Mouse (Mus musculus) left cerebral cortex, postnatal 25 days (tissue): ENCODE data around the gene Adgrg3. TPM values are rescaled to one million over a fixed set of nuclear protein-coding genes. Genes with fewer than 3 reads are reported as not detected.

Experiments
- DNase-seq, 2 experiments: peaks; one replicate each; pipeline ENCODE4 v3.0.0; 2022; ENCODE audit warnings: low spot score in 2 of 2, mixed read lengths in 1 of 2
- intact Hi-C: fragments of 180-260 bp; cut with DNase I; formaldehyde crosslinking; loops from one replicate; pipeline ENCODE4 v1.15.1; 2025
- total RNA-seq, 2 experiments: library from RNA; stranded (reverse); gene quantifications; 2 replicates each; pipeline ENCODE4 v1.2.3; 2021

Adgrg3 gene
- total RNA-seq, 2 experiments from 2014 or later: 0.14 to 0.18 TPM

- intact Hi-C loops: no loop called here
Measured at GRCm38 (mm10) chr8:95064531-95064930, 47.0 kb downstream of the Adgrg3 start.

GRCm38 (mm10) chr8:95067582-95067981 is 50.1 kb downstream of the Adgrg3 start:
- DNase-seq: no peak
- intact Hi-C loops: no loop called here

More at GRCm38 (mm10) chr8:95064531-95064930, 47.0 kb downstream of the Adgrg3 start:
- DNase-seq: no peak

GRCm38 (mm10) chr8:95075504-95075903 is 58.0 kb downstream of the Adgrg3 start:
- intact Hi-C loops: loop anchor here (5.0 kb wide), 1 partner anchor 128 kb away; no protein-coding TSS in a partner anchor
- no peak for DNase-seq

GRCm38 (mm10) chr8:95076151-95076550 is 58.7 kb downstream of the Adgrg3 start:
- intact Hi-C loops: loop anchor here (5.0 kb wide), 1 partner anchor 129 kb away; no protein-coding TSS in a partner anchor

DNA sequence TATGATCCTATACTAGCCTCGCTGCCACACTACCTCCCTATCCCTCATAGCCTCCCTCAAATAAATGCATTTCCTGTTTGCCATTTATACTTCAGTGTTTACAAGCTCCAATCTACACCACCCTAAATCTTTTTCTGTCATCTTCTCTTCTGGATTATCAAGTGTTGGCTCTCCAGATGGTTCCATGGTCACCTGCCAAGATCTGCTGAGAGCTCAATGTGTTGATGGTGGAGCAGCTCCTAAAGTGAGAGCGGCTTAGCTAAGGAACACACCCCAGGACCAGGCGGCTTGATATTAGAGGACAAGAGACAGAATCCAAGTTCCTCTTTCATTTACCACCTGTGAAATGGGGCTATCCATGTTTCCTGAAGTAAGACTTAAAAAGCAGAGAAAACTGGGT is 60.6 kb downstream of the Adgrg3 start:
- intact Hi-C loops: loop anchor here (5.0 kb wide), 1 partner anchor 131 kb away; no protein-coding TSS in a partner anchor
- no peak for DNase-seq

More at GRCm38 (mm10) chr8:95076151-95076550, 58.7 kb downstream of the Adgrg3 start:
- no peak for DNase-seq

DNA sequence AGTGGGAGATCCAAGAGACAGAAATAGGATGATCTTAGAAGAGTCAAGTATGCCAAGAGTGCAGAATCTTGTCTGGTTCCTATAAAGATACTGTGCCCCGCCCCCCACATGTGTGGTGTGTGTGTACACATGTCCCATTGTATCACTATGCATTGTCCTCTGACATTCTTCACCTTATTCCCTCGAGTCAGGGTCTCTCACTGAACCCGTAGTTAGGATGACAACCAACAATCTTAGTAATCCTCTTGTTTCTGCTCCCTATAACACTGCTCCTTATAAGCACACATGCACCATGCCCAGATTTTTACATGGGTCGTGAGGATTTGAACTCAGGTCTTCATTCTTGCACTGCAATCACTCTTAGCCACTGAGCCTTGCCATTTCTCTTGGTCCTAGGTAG is 61.8 kb downstream of the Adgrg3 start:
- intact Hi-C loops: loop anchor here (5.0 kb wide), 1 partner anchor 132 kb away; no protein-coding TSS in a partner anchor

GRCm38 (mm10) chr8:95080381-95081341 is 63.2 kb downstream of the Adgrg3 start, which contains the start of gene Katnb1:
Gene Katnb1 (plus strand): TSS chr8:95081186.
- DNase-seq: peak; percentile 98 to 100
- intact Hi-C loops: no loop called here

More for the DNA sequence above, 61.8 kb downstream of the Adgrg3 start:
- no peak for DNase-seq

DNA sequence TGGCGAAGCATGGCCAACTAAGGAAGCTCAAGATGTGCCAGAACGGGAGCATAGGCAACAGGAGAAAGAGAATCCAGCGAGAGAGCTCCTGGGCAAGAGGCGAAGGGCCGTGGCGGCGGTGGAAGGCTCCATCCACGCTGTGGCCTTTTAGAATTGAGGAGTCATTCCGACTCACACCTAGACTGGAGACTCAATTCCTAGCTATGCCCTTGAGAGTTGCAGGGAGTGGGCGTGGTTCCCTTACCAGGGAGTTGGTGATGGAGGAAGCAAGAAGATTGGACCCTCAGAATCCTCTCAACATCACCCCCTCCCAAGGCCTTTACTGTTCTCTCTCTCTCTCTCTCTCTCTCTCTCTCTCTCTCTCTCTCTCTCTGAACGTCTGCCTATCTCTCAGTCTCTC is 64.2 kb downstream of the Adgrg3 start:
- intact Hi-C loops: no loop called here

DNA sequence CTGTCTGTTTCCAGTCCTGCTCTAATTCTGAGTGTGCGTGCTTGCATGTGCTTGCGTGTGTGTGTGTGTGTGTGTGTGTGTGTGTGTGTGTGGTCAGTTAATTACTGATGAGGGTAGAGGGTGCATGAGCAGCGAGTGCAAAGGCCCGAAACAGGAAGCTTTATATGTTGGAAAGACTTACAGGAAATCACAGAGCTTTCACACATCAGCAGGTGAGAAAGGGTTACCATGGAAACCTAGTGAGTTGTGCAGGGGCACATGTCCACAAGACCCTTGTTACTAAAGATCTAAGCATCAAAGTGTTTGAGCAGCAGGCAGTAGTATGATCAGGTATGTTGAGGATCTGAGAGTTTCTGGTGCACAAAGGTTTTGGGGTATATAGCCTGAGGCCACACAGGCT is 66.8 kb downstream of the Adgrg3 start:
- no peak for DNase-seq
- intact Hi-C loops: no loop called here

More for the DNA sequence above, 64.2 kb downstream of the Adgrg3 start:
- DNase-seq: no peak

DNA sequence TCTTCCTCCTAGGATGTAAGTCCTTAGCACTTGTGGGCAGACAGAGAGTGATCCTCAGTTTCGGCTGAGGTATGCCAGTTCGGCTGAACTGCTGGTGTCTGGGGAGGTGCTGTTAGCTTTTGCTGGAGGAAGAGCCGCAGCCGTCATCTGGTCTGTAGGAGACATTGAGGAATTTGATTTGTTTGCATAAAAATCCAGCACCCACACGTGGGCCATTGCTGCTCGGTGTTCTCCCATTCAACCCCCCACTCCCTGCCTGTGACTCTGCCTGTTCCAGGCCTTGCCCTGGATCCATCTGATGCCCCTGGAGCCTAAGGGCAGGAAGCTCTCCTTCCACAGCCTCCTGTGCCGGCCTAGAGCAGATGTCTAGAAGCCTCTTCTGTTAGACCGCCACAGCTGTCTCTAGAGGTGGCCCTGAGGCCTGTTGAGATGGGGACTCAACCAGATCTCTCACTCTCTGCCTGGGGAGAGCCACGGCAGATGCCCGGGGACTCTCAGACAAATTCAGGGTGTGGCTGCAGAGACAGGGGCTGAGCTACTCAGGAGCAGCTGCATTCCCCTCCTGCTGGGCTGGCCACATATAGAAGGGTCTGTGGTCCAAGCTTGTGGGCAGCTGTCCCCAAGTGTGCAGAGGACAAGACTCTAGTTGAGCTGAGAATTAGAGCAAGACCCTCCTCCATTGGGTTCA is 67.4 kb downstream of the Adgrg3 start:
- no peak for DNase-seq
- intact Hi-C loops: no loop called here

- DNase-seq: no peak
- intact Hi-C loops: no loop called here
Measured at GRCm38 (mm10) chr8:95085432-95086141, 68.1 kb downstream of the Adgrg3 start.

DNA sequence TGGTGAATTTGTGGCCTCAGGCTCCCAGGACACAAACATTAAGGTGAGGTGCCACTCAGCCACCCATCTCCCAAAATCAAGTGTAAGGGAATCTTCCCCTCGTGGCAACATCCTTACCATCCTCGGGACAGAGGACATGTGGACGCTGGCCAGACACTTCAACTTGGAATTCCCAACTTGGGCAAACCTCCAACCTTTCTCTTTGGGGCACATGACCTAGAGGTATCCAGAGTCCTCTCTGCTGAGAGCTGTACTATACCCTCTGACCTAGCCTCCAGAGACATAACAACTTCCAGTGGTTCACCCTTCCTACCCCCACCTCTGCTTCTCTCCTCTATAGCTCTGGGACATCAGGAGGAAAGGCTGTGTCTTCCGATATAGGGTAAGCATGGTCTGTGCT is 76.1 kb downstream of the Adgrg3 start:
- no peak for DNase-seq
- intact Hi-C loops: no loop called here

Other genes starting within 250 kb of the Adgrg3 start
- 100 to 1,000 TPM; 749 to 762 TPM for gene Cx3cl1, start 245.7 kb upstream of the Adgrg3 start, total RNA-seq
- gene Ccl17, start 207.2 kb upstream of the Adgrg3 start, total RNA-seq: 1 to 10 TPM; 8.6 to 9.3 TPM
- gene Coq9, start 179.4 kb upstream of the Adgrg3 start, total RNA-seq: 10 to 100 TPM; 82.4 to 94.4 TPM
- 10 to 100 TPM; 67.9 to 74.1 TPM for gene Ciapin1, start 179.3 kb upstream of the Adgrg3 start, total RNA-seq
- gene Polr2c, start 160.2 kb upstream of the Adgrg3 start, total RNA-seq: 10 to 100 TPM; 67.4 to 76.6 TPM
- gene Dok4, start 141.4 kb upstream of the Adgrg3 start, total RNA-seq: 10 to 100 TPM; 23.2 to 25.6 TPM
- gene Ccdc102a, start 99.6 kb upstream of the Adgrg3 start, total RNA-seq: 1 to 10 TPM; 1.5 to 1.7 TPM
- not detected for gene Adgrg5, start 94.0 kb upstream of the Adgrg3 start, total RNA-seq
- 10 to 100 TPM; 67.2 to 94.5 TPM for gene Adgrg1, start 42.9 kb upstream of the Adgrg3 start, total RNA-seq
- 1 to 10 TPM; 1.0 to 1.4 TPM for gene Drc7, start 37.4 kb downstream of the Adgrg3 start, total RNA-seq
- 10 to 100 TPM; 47.0 to 47.5 TPM for gene Katnb1, start 63.5 kb downstream of the Adgrg3 start, total RNA-seq
- 10 to 100 TPM; 52.6 to 53.0 TPM for gene Kifc3, start 185.1 kb downstream of the Adgrg3 start, total RNA-seq